ENCODE assay signal across 10 mouse cellular contexts in the genomic region with DNA sequence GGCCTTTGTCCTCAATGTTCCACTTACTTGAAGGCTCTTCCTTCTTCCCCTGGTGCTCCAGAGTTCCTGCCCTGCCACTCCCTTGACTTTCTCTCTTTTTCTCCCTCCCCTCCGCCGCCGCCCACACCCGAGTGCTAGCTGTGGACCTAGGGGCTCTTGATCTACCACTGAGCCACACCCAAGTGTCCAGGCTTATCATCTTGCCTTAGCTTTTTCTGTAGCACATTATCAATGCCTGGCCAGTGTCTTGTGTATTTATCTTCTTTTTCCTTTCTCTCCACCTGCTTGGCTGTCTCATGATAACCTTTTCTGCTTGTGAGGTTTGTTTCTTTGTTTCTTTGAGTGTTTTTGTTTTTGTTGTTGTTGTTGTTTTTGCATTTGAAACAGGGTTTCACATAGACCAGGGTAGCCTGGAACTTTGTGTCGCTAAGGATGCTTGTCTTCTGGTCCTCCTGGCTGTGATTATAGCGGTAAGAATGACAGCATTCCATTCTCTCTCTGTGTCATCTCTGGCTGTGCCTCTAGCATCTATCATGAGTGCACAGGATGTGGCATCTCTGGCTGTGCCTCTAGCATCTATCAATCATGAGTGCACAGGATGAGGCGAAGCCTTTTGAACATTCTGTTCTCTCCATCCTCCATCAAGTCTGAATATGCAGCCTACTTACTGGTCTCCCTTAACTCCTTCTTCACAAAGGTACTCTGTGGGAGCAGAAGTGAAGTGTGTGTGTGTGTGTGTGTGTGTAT. TPM values are rescaled to one million over a fixed set of nuclear protein-coding genes. Genes with fewer than 3 reads are reported as not detected.
DNase-seq lines count a peak whose midpoint lies in the region; ATAC-seq lines count a peak whose summit lies in the region.
"Had no signal": no experiment of that assay in that cellular context is flagged by ENCODE, and none has a peak within 500 bp of the region (broad histone marks: within the 10 kb centered on the region; RNA-seq: fewer than 3 reads in every experiment).

Acp5 (minus strand) TSS at position 68 of the 747 bp plus-strand sequence.

- no peaks in the 10 kb centered on the region for H3K9me3 ChIP-seq in hindbrain, embryonic 10.5 days
- no peaks in the 10 kb centered on the region for H3K9me3 ChIP-seq in hindbrain, embryonic 14.5 days (ENCODE audit: control insufficient read depth, low read length)
- no peaks in the 10 kb centered on the region for H3K9me3 ChIP-seq in hindbrain, embryonic 13.5 days
- H3K9me3 ChIP-seq: embryonic facial prominence, embryonic 12.5 days had no signal

- peak within 1 kb of the TSS; percentile 21; the same call in 1 of the 2 replicates for H3K4me3 ChIP-seq in hindbrain, embryonic 10.5 days
- H3K4me3 ChIP-seq in hindbrain, embryonic 14.5 days (replicated peaks; ENCODE audit: low read length) = no peak within 1 kb of the TSS
- H3K4me3 ChIP-seq in hindbrain, embryonic 13.5 days = no peak within 1 kb of the TSS
- H3K4me3 ChIP-seq: embryonic facial prominence, embryonic 12.5 days had no signal

- peaks cover 26% of the 10 kb centered on the region for H3K4me1 ChIP-seq in hindbrain, embryonic 10.5 days (replicated peaks)
- no peaks in the 10 kb centered on the region for H3K4me1 ChIP-seq in hindbrain, embryonic 14.5 days (replicated peaks; ENCODE audit: control insufficient read depth, insufficient read depth, low read length)
- H3K4me1 ChIP-seq in hindbrain, embryonic 13.5 days (replicated peaks) = peaks cover 14% of the 10 kb centered on the region

- ATAC-seq in hindbrain, embryonic 14.5 days (ENCODE audit: low FRiP score) = no peak
- ATAC-seq in erythroid progenitor cell, adult 5-6 weeks (replicated peaks; ENCODE audit: low FRiP score, poor library complexity, severe bottlenecking) = peak; percentile 78
- ATAC-seq in monocyte, adult 5-6 weeks (replicated peaks; ENCODE audit: insufficient number of reproducible peaks, low FRiP score, low TSS enrichment, poor library complexity, severe bottlenecking) = no peak
- ATAC-seq in hindbrain, embryonic 13.5 days (ENCODE audit: low FRiP score) = no peak

- H3K4me2 ChIP-seq in hindbrain, embryonic 14.5 days (replicated peaks) = no peak within 1 kb of the TSS
- no peak within 1 kb of the TSS for H3K4me2 ChIP-seq in hindbrain, embryonic 13.5 days
- H3K4me2 ChIP-seq: embryonic facial prominence, embryonic 12.5 days had no signal

- 70% methylated on average over 7 of the region's 7 CpGs for WGBS in hindbrain, embryonic 10.5 days
- 58% methylated on average over 7 of the region's 7 CpGs for WGBS in hindbrain, embryonic 14.5 days
- WGBS in hindbrain, embryonic 13.5 days = 67% methylated on average over 7 of the region's 7 CpGs

- no peak within 1 kb of the TSS for H3K9ac ChIP-seq in hindbrain, embryonic 14.5 days
- H3K9ac ChIP-seq in hindbrain, embryonic 13.5 days = no peak within 1 kb of the TSS
- H3K9ac ChIP-seq: embryonic facial prominence, embryonic 12.5 days had no signal

- peak within 1 kb of the TSS; percentile 59 for H3K27ac ChIP-seq in hindbrain, embryonic 10.5 days
- H3K27ac ChIP-seq in hindbrain, embryonic 14.5 days = no peak within 1 kb of the TSS
- H3K27ac ChIP-seq in hindbrain, embryonic 13.5 days = no peak within 1 kb of the TSS
- H3K27ac ChIP-seq: embryonic facial prominence, embryonic 12.5 days; kidney, postnatal 0 days had no signal

- H3K27me3 ChIP-seq in hindbrain, embryonic 10.5 days (ENCODE audit: insufficient read depth, poor library complexity, severe bottlenecking) = peaks cover 58% of the 10 kb centered on the region
- peaks cover 20% of the 10 kb centered on the region for H3K27me3 ChIP-seq in hindbrain, embryonic 14.5 days (ENCODE audit: control insufficient read depth, insufficient read depth, low read length)
- H3K27me3 ChIP-seq in hindbrain, embryonic 13.5 days = peaks cover 39% of the 10 kb centered on the region

- no peak for DNase-seq in hindbrain, embryonic 10.5 days (ENCODE audit: low spot score)
- no peak for DNase-seq in hindbrain, embryonic 14.5 days (ENCODE audit: low spot score)
- peak; percentile 67 for DNase-seq in T-cell, adult 2 months (ENCODE audit: low spot score)
- DNase-seq in layer of hippocampus, postnatal 36 days = no peak
- DNase-seq in cerebellum, postnatal 36 days = no peak

- H3K36me3 ChIP-seq in hindbrain, embryonic 10.5 days = no peaks in the 10 kb centered on the region
- H3K36me3 ChIP-seq in hindbrain, embryonic 14.5 days (replicated peaks; ENCODE audit: control insufficient read depth, insufficient read depth) = no peaks in the 10 kb centered on the region
- no peaks in the 10 kb centered on the region for H3K36me3 ChIP-seq in hindbrain, embryonic 13.5 days
- H3K36me3 ChIP-seq: embryonic facial prominence, embryonic 12.5 days had no signal

RNA-seq across cellular contexts. Expression of gene Acp5, which starts in this region (rescaled TPM):
- polyA plus RNA-seq in hindbrain, embryonic 10.5 days (2016; fragmentation: Nextera tagmentation; extraction: Ambion mirVana) = 20.9 and 23.7 TPM in 2 replicates
- polyA plus RNA-seq in hindbrain, embryonic 14.5 days (2014; fragmentation: Nextera tagmentation; extraction: Ambion mirVana) = 0.47 and 0.60 TPM in 2 replicates
- total RNA-seq in erythroid progenitor cell, adult 5-6 weeks (2015; ENCODE audit: low replicate concordance) = 98.5 and 142 TPM in 2 replicates
- 95.8 and 125 TPM in 2 replicates for total RNA-seq in erythroid progenitor cell, adult 5-6 weeks (2017; ENCODE audit: low replicate concordance)
- 24.2 to 38.4 TPM (median 30.8 TPM) in 3 replicates for total RNA-seq in monocyte, adult 5-6 weeks (2017)
- 1 to 10 TPM in 1 of 2 experiments, under 1 TPM in 1; 0.91 to 1.3 TPM for total RNA-seq in layer of hippocampus, postnatal 36 days (2021)
- polyA plus RNA-seq in hindbrain, embryonic 13.5 days (2015; fragmentation: Nextera tagmentation; extraction: Ambion mirVana) = 0.82 and 0.98 TPM in 2 replicates

Comparison
In these comparisons a context has a peak if more than half of its experiments do, and no peak if none do; other contexts are left out.
1. RNA of gene Acp5 (total RNA-seq): 95.8 to 142 TPM in erythroid progenitor cell, adult 5-6 weeks and 24.2 to 38.4 TPM in monocyte, adult 5-6 weeks; 0.91 to 1.3 TPM in layer of hippocampus, postnatal 36 days; every median in the first group is over 10 times any median in the second.
2. RNA of gene Acp5 (polyA plus RNA-seq): 20.9 to 23.7 TPM in hindbrain, embryonic 10.5 days; 0.82 to 0.98 TPM in hindbrain, embryonic 13.5 days and 0.47 to 0.60 TPM in hindbrain, embryonic 14.5 days; every median in the first group is over 10 times any median in the second.